Mouse (Mus musculus) MEL (cell line): ENCODE measurements around the gene Hoxb2. TPM values are rescaled to one million over a fixed set of nuclear protein-coding genes. Genes with fewer than 3 reads are reported as not detected.

Experiments used
- DNase-seq: peaks from one replicate; pipeline ENCODE4 v3.0.0; 2011; ENCODE audit warnings: low read depth, low spot score
- H3K27ac ChIP-seq: 2 replicates; pipeline ENCODE4 v1.5.1; 2012; ENCODE audit warnings: low read depth, mild to moderate bottlenecking, control low read depth, low read length, moderate library complexity; ENCODE audit not compliant: control insufficient read depth
- H3K27me3 ChIP-seq, 2 experiments: fragments of 150-350 bp in 1 of 2; sonication (generic) in 1 of 2; 2 replicates each; pipeline ENCODE4 v1.6.1; 2012; ENCODE audit warnings: low read length in 2 of 2, mild to moderate bottlenecking in 2 of 2, improper control_type of control experiment in 1 of 2, moderate library complexity in 1 of 2; ENCODE audit not compliant: insufficient read depth in 2 of 2, control insufficient read depth in 1 of 2
- H3K36me3 ChIP-seq, 2 experiments: 2 replicates each; pipeline ENCODE4 v1.6.1; 2012 to 2014; ENCODE audit warnings: low read length in 2 of 2, improper control_type of control experiment in 1 of 2, inconsistent platforms in 1 of 2, mild to moderate bottlenecking in 1 of 2; ENCODE audit not compliant: insufficient read depth in 2 of 2, control insufficient read depth in 1 of 2
- H3K4me1 ChIP-seq, 2 experiments: fragments of 150-350 bp in 1 of 2; sonication (generic) in 1 of 2; 2 replicates each; pipeline ENCODE4 v1.6.1; 2012; ENCODE audit warnings: low read length in 2 of 2, improper control_type of control experiment in 1 of 2, mild to moderate bottlenecking in 1 of 2; ENCODE audit not compliant: insufficient read depth in 2 of 2, control insufficient read depth in 1 of 2
- H3K4me3 ChIP-seq, 2 experiments: fragments of 150-350 bp in 1 of 2; sonication (generic) in 1 of 2; 2 replicates each; pipeline ENCODE4 v1.5.1; 2012; ENCODE audit warnings: low read depth in 2 of 2, low read length in 2 of 2, mild to moderate bottlenecking in 2 of 2, moderate library complexity in 2 of 2, control low read depth in 1 of 2, improper control_type of control experiment in 1 of 2; ENCODE audit not compliant: control insufficient read depth in 1 of 2, insufficient read depth in 1 of 2
- H3K79me2 ChIP-seq: 2 replicates; pipeline ENCODE4 v1.6.1; 2012; ENCODE audit warnings: mild to moderate bottlenecking, low read length, moderate library complexity; ENCODE audit not compliant: control insufficient read depth, poor library complexity, insufficient read depth
- H3K9ac ChIP-seq: 2 replicates; pipeline ENCODE4 v1.6.1; 2012; ENCODE audit warnings: low read depth, mild to moderate bottlenecking, control low read depth, low read length, moderate library complexity; ENCODE audit not compliant: control insufficient read depth, poor library complexity, severe bottlenecking
- H3K9me3 ChIP-seq: fragments of 150-350 bp; sonication (generic); replicated peaks from 2 replicates; pipeline ENCODE4 v1.6.1; 2012; ENCODE audit warnings: mild to moderate bottlenecking, low read length, improper control_type of control experiment, moderate library complexity; ENCODE audit not compliant: insufficient read depth
- BHLHE40 ChIP-seq: IDR thresholded peaks from 2 replicates; pipeline ENCODE4 v1.6.1; 2012; ENCODE audit warnings: low read depth, mild to moderate bottlenecking, inconsistent platforms, low read length, improper control_type of control experiment, borderline replicate concordance
- CHD2 ChIP-seq: IDR thresholded peaks from 2 replicates; pipeline ENCODE4 v1.6.1; 2011; ENCODE audit warnings: low read length, improper control_type of control experiment
- E2F4 ChIP-seq: IDR thresholded peaks from 2 replicates; pipeline ENCODE4 v1.6.1; 2011; ENCODE audit warnings: low read depth, low read length, improper control_type of control experiment, borderline replicate concordance
- ETS1 ChIP-seq: IDR thresholded peaks from 2 replicates; pipeline ENCODE4 v1.6.1; 2012; ENCODE audit warnings: low read depth, mild to moderate bottlenecking, inconsistent platforms, low read length, improper control_type of control experiment, moderate library complexity
- GATA1 ChIP-seq: IDR thresholded peaks from 2 replicates; pipeline ENCODE4 v1.6.1; 2011; ENCODE audit warnings: low read depth, low read length, improper control_type of control experiment
- HCFC1 ChIP-seq: IDR thresholded peaks from 2 replicates; pipeline ENCODE4 v1.6.1; 2012; ENCODE audit warnings: low read depth, mild to moderate bottlenecking, inconsistent platforms, low read length, improper control_type of control experiment, moderate library complexity
- JUND ChIP-seq: IDR thresholded peaks from 2 replicates; pipeline ENCODE4 v1.6.1; 2011; ENCODE audit warnings: low read depth, mild to moderate bottlenecking, improper control_type of control experiment, low read length
- KAT2A ChIP-seq: conservative IDR thresholded peaks from 2 replicates; pipeline ENCODE4 v1.6.1; 2012; ENCODE audit warnings: low read depth, low read length, improper control_type of control experiment, inconsistent platforms
- MAZ ChIP-seq: IDR thresholded peaks from 2 replicates; pipeline ENCODE4 v1.6.1; 2012; ENCODE audit warnings: low read depth, mild to moderate bottlenecking, inconsistent platforms, low read length, improper control_type of control experiment
- MXI1 ChIP-seq: IDR thresholded peaks from 2 replicates; pipeline ENCODE4 v1.6.1; 2011; ENCODE audit warnings: mild to moderate bottlenecking, low read depth, low read length, improper control_type of control experiment
- MYB ChIP-seq: IDR thresholded peaks from 2 replicates; pipeline ENCODE4 v1.6.1; 2011; ENCODE audit warnings: mild to moderate bottlenecking, low read depth, low read length, improper control_type of control experiment
- MYC ChIP-seq: IDR thresholded peaks from 2 replicates; pipeline ENCODE4 v1.6.1; 2011; ENCODE audit warnings: low read depth, mild to moderate bottlenecking, low read length, improper control_type of control experiment, moderate library complexity
- NELFE ChIP-seq: IDR thresholded peaks from 2 replicates; pipeline ENCODE4 v1.6.1; 2011; ENCODE audit warnings: low read depth, low read length, improper control_type of control experiment
- NRF1 ChIP-seq: IDR thresholded peaks from 2 replicates; pipeline ENCODE4 v1.6.1; 2014; ENCODE audit warnings: low read depth, mild to moderate bottlenecking, inconsistent platforms, low read length, improper control_type of control experiment, moderate library complexity; ENCODE audit not compliant: poor library complexity, insufficient read depth, severe bottlenecking
- POLR2A ChIP-seq, 2 experiments: IDR thresholded peaks; 2 replicates each; pipeline ENCODE4 v1.6.1; 2011 to 2012; ENCODE audit warnings: low read length in 2 of 2, mild to moderate bottlenecking in 2 of 2, control low read depth in 1 of 2, improper control_type of control experiment in 1 of 2, low read depth in 1 of 2, moderate library complexity in 1 of 2; ENCODE audit not compliant: control insufficient read depth in 1 of 2, insufficient read depth in 1 of 2, poor library complexity in 1 of 2
- POLR2AphosphoS2 ChIP-seq: IDR thresholded peaks from 2 replicates; pipeline ENCODE4 v1.6.1; 2011; ENCODE audit warnings: low read length, improper control_type of control experiment
- POLR2AphosphoS5 ChIP-seq: IDR thresholded peaks from 2 replicates; pipeline ENCODE4 v1.6.1; 2012; ENCODE audit warnings: low read depth, borderline replicate concordance, mild to moderate bottlenecking, inconsistent platforms, low read length, moderate library complexity, mixed read lengths
- SIN3A ChIP-seq: IDR thresholded peaks from 2 replicates; pipeline ENCODE4 v1.6.1; 2012; ENCODE audit warnings: low read length, improper control_type of control experiment, inconsistent platforms
- SMC3 ChIP-seq: IDR thresholded peaks from 2 replicates; pipeline ENCODE4 v1.6.1; 2011; ENCODE audit warnings: low read depth, low read length, improper control_type of control experiment
- TAL1 ChIP-seq: IDR thresholded peaks from 2 replicates; pipeline ENCODE4 v1.6.1; 2012; ENCODE audit warnings: mild to moderate bottlenecking, inconsistent platforms, low read length, moderate library complexity, mixed read lengths
- TBP ChIP-seq: IDR thresholded peaks from 2 replicates; pipeline ENCODE4 v1.8.0; 2011; ENCODE audit warnings: low read depth, low read length, improper control_type of control experiment
- TCF12 ChIP-seq: IDR thresholded peaks from 2 replicates; pipeline ENCODE4 v1.6.1; 2014; ENCODE audit warnings: low read depth, mild to moderate bottlenecking, inconsistent platforms, low read length, improper control_type of control experiment, moderate library complexity
- UBTF ChIP-seq: IDR thresholded peaks from 2 replicates; pipeline ENCODE4 v1.6.1; 2012; ENCODE audit warnings: low read depth, mild to moderate bottlenecking, inconsistent platforms, low read length, improper control_type of control experiment, moderate library complexity, borderline replicate concordance; ENCODE audit not compliant: insufficient read depth
- USF1 ChIP-seq: IDR thresholded peaks from 2 replicates; pipeline ENCODE4 v1.6.1; 2014; ENCODE audit warnings: low read depth, mild to moderate bottlenecking, inconsistent platforms, low read length, improper control_type of control experiment, moderate library complexity
- USF2 ChIP-seq, 2 experiments: IDR thresholded peaks; 2 replicates each; pipeline ENCODE4 v1.6.1; 2011 to 2012; ENCODE audit warnings: improper control_type of control experiment in 2 of 2, low read length in 2 of 2, borderline replicate concordance in 1 of 2, inconsistent platforms in 1 of 2, low read depth in 1 of 2, mild to moderate bottlenecking in 1 of 2; ENCODE audit not compliant: insufficient read depth in 1 of 2
- ZC3H11A ChIP-seq: IDR thresholded peaks from 2 replicates; pipeline ENCODE4 v1.6.1; 2012; ENCODE audit warnings: low read depth, mild to moderate bottlenecking, inconsistent platforms, low read length, improper control_type of control experiment
- ZKSCAN1 ChIP-seq: IDR thresholded peaks from 2 replicates; pipeline ENCODE4 v1.6.1; 2012; ENCODE audit warnings: low read depth, mild to moderate bottlenecking, inconsistent platforms, low read length, improper control_type of control experiment, moderate library complexity
- ZMIZ1 ChIP-seq: IDR thresholded peaks from 2 replicates; pipeline ENCODE4 v1.6.1; 2012; ENCODE audit warnings: low read depth, mild to moderate bottlenecking, inconsistent platforms, low read length, improper control_type of control experiment, moderate library complexity
- ZNF384 ChIP-seq: IDR thresholded peaks from 2 replicates; pipeline ENCODE4 v1.6.1; 2012; ENCODE audit warnings: low read depth, mild to moderate bottlenecking, inconsistent platforms, low read length, improper control_type of control experiment
- polyA plus RNA-seq, 2 experiments: library from polyadenylated mRNA; stranded (reverse) in 1 of 2; unstranded in 1 of 2; fragments of >175 nt in 1 of 2; fragments of >200 nt in 1 of 2; gene quantifications; 2 replicates each; pipeline versions ENCODE4 v1.2.1 to v1.2.4; 2012; ENCODE audit warnings: low replicate concordance in 2 of 2, low read depth in 1 of 2; ENCODE audit not compliant: insufficient read length in 2 of 2, insufficient read depth in 1 of 2, missing spikeins in 1 of 2
- total RNA-seq: library from RNA; depleted of rRNA; stranded (reverse); fragments of 300-350 nt; gene quantifications from 2 replicates; pipeline ENCODE4 v1.2.3, GENCODE M21; 2012

Hoxb2 gene
- total and polyA plus RNA-seq, 3 experiments: not detected

- Histone ChIP-seq H3K9ac (no peak overlapping the region), H3K79me2 (no peaks in the 10 kb centered on the region), H3K4me1 (no peaks in the 10 kb centered on the region), H3K27ac (no peak overlapping the region), H3K36me3 (no peaks in the 10 kb centered on the region), H3K9me3 (no peaks in the 10 kb centered on the region), H3K4me3 (no peak overlapping the region), H3K27me3 (no peaks in the 10 kb centered on the region; a peak in 3 of 4 replicates)
- TF ChIP-seq BHLHE40: no peak
- TF ChIP-seq POLR2A (IDR thresholded peaks at IDR 0.05; ENCODE audit: control insufficient read depth in 1 of 2, insufficient read depth in 1 of 2, low read depth in 1 of 2, low read length in 2 of 2, poor library complexity in 1 of 2): no peak
- TF ChIP-seq ETS1: no peak
- no peak for TF ChIP-seq ZMIZ1
- no peak for TF ChIP-seq MYC
- no peak for TF ChIP-seq SMC3
- no peak for TF ChIP-seq TCF12
- TF ChIP-seq CHD2: no peak
- TF ChIP-seq TAL1: no peak
- no peak for TF ChIP-seq TBP
- no peak for TF ChIP-seq SIN3A
- no peak for TF ChIP-seq USF2 (IDR thresholded peaks at IDR 0.05; ENCODE audit: borderline replicate concordance in 1 of 2, insufficient read depth in 1 of 2, low read depth in 1 of 2, low read length in 2 of 2)
- TF ChIP-seq, all 39 proteins: peak for 0
- no peak for DNase-seq
Measured at GRCm38 (mm10) chr11:96315344-96315681, 35.0 kb upstream of the Hoxb2 start.

GRCm38 (mm10) chr11:96316696-96317607 lies 33.4 kb upstream of the Hoxb2 start:
- no peak overlapping the region for H3K27ac ChIP-seq
- H3K36me3 ChIP-seq: no peaks in the 10 kb centered on the region
- TF ChIP-seq ZKSCAN1 (no peak), USF2 (IDR thresholded peaks at IDR 0.05; ENCODE audit: borderline replicate concordance in 1 of 2, insufficient read depth in 1 of 2, low read depth in 1 of 2, low read length in 2 of 2) (no peak), ZC3H11A (no peak), ZNF384 (no peak), POLR2A (IDR thresholded peaks at IDR 0.05; ENCODE audit: control insufficient read depth in 1 of 2, insufficient read depth in 1 of 2, low read depth in 1 of 2, low read length in 2 of 2, poor library complexity in 1 of 2) (no peak), KAT2A (no peak), MXI1 (no peak), GATA1 (no peak), NELFE (no peak), POLR2AphosphoS2 (no peak), POLR2AphosphoS5 (no peak), USF1 (no peak), NRF1 (no peak), MAZ (no peak), HCFC1 (no peak), MYB (no peak), BHLHE40 (no peak), E2F4 (no peak), UBTF (no peak), JUND (no peak)
- DNase-seq: no peak
- no peak overlapping the region for H3K9ac ChIP-seq
- H3K9me3 ChIP-seq: no peaks in the 10 kb centered on the region
- H3K27me3 ChIP-seq: no peaks in the 10 kb centered on the region; a peak in 3 of 4 replicates
- H3K4me1 ChIP-seq: no peaks in the 10 kb centered on the region
- no peaks in the 10 kb centered on the region for H3K79me2 ChIP-seq
- no peak overlapping the region for H3K4me3 ChIP-seq
